Mouse (Mus musculus): Measurements from ENCODE around the gene Rps6ka2. TPM values are rescaled to one million over a fixed set of nuclear protein-coding genes. Genes with fewer than 3 reads are reported as not detected.

Gene Rps6ka2
- total and polyA plus RNA-seq, 2 experiments from 2014 or later: 13.6 to 37.4 TPM

DNA sequence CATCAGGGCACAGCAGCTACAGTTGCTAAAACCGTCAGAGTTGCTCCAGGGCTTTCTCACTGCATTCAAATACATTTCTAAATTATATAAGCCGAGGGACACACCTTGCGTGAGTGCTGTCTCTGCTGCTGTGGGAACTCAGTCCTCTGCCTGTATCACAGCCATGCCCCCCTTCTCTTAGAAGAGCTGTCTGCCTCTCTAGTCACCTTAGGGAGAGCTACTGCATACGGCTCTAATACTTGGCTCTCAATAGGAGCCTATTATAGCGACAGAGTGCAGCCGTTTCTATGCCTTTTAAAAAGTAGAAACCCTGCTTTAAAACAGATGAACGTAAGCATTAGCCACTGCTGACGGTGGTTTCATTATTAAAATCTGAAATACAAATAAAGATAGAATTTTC is 61.9 kb downstream of the Rps6ka2 start:
- H3K36me3 ChIP-seq (replicated peaks; ENCODE audit: control insufficient read depth, insufficient read depth, low read length): no peaks in the 10 kb centered on the region; the same call in 1 of the 2 replicates
- H3K27ac ChIP-seq (ENCODE audit: low read depth): no peak overlapping the region
- H3K9ac ChIP-seq (replicated peaks; ENCODE audit: low read depth, low read length): no peak overlapping the region
- no peak overlapping the region for H3K4me3 ChIP-seq (ENCODE audit: low read depth, low read length)
- no peak for ATAC-seq (ENCODE audit: insufficient read depth, low read depth)
- no peak for TF ChIP-seq CTCF (IDR thresholded peaks at IDR 0.05; ENCODE audit: low read depth)
- no peak for TF ChIP-seq EP300 (IDR thresholded peaks at IDR 0.05; ENCODE audit: low read depth)
- no peak for DNase-seq (ENCODE audit: low spot score)
- H3K27me3 ChIP-seq (ENCODE audit: control insufficient read depth, insufficient read depth, low read length): no peaks in the 10 kb centered on the region
- 80% methylated on average over 8 of the region's 8 CpGs for WGBS
- H3K4me1 ChIP-seq (ENCODE audit: control insufficient read depth, insufficient read depth): 0 out of 2 replicates have a peak, but pooled peaks cover 9% of the 10 kb centered on the region
- H3K4me2 ChIP-seq (ENCODE audit: low read depth, low read length): no peak overlapping the region
- no peaks in the 10 kb centered on the region for H3K9me3 ChIP-seq (replicated peaks; ENCODE audit: control insufficient read depth, low read length)

DNA sequence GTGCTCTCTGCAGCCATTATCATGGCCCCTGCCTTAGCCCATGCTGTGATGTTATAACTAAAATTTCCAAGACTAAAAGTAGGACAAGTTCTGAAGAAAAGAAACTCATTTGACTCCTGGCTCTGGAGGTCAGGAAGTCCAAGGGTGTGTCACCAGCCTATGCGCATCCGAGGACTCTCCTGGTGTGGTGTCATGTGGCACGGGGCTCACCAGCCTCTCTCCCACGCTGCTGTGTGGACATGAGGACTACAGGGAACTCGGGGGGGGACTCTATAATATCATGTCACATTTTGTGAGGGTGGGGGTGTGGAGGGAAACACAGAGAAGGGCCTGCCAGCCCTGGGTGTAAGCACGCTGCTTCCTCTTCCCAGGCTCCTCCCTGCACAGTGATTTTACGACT is 62.5 kb downstream of the Rps6ka2 start:
- DNase-seq (ENCODE audit: low spot score): no peak
- no peak overlapping the region for H3K27ac ChIP-seq (ENCODE audit: low read depth)
- H3K9ac ChIP-seq (replicated peaks; ENCODE audit: low read depth, low read length): no peak overlapping the region
- no peaks in the 10 kb centered on the region; the same call in 1 of the 2 replicates for H3K36me3 ChIP-seq (replicated peaks; ENCODE audit: control insufficient read depth, insufficient read depth, low read length)
- no peak overlapping the region for H3K4me3 ChIP-seq (ENCODE audit: low read depth, low read length)
- H3K4me2 ChIP-seq (ENCODE audit: low read depth, low read length): no peak overlapping the region
- WGBS: 70% methylated on average over 7 of the region's 7 CpGs
- H3K27me3 ChIP-seq (ENCODE audit: control insufficient read depth, insufficient read depth, low read length): no peaks in the 10 kb centered on the region
- TF ChIP-seq EP300 (IDR thresholded peaks at IDR 0.05; ENCODE audit: low read depth) (no peak), CTCF (IDR thresholded peaks at IDR 0.05; ENCODE audit: low read depth) (no peak)
- no peak for ATAC-seq (ENCODE audit: insufficient read depth, low read depth)
- H3K9me3 ChIP-seq (replicated peaks; ENCODE audit: control insufficient read depth, low read length): no peaks in the 10 kb centered on the region
- H3K4me1 ChIP-seq (ENCODE audit: control insufficient read depth, insufficient read depth): 0 out of 2 replicates have a peak, but pooled peaks cover 5% of the 10 kb centered on the region

GRCm38 (mm10) chr17:7233197-7233596 is 63.3 kb downstream of the Rps6ka2 start:
- Histone ChIP-seq H3K9ac (replicated peaks; ENCODE audit: low read depth, low read length) (no peak overlapping the region), H3K9me3 (replicated peaks; ENCODE audit: control insufficient read depth, low read length) (no peaks in the 10 kb centered on the region), H3K4me2 (ENCODE audit: low read depth, low read length) (no peak overlapping the region), H3K27ac (ENCODE audit: low read depth) (no peak overlapping the region), H3K4me3 (ENCODE audit: low read depth, low read length) (no peak overlapping the region), H3K27me3 (ENCODE audit: control insufficient read depth, insufficient read depth, low read length) (no peaks in the 10 kb centered on the region), H3K36me3 (replicated peaks; ENCODE audit: control insufficient read depth, insufficient read depth, low read length) (no peaks in the 10 kb centered on the region; the same call in 1 of the 2 replicates), H3K4me1 (ENCODE audit: control insufficient read depth, insufficient read depth) (0 out of 2 replicates have a peak, but pooled peaks cover 5% of the 10 kb centered on the region)
- ATAC-seq (ENCODE audit: insufficient read depth, low read depth) (no peak), DNase-seq (ENCODE audit: low spot score) (no peak)
- TF ChIP-seq CTCF (IDR thresholded peaks at IDR 0.05; ENCODE audit: low read depth) (no peak), EP300 (IDR thresholded peaks at IDR 0.05; ENCODE audit: low read depth) (no peak)

DNA sequence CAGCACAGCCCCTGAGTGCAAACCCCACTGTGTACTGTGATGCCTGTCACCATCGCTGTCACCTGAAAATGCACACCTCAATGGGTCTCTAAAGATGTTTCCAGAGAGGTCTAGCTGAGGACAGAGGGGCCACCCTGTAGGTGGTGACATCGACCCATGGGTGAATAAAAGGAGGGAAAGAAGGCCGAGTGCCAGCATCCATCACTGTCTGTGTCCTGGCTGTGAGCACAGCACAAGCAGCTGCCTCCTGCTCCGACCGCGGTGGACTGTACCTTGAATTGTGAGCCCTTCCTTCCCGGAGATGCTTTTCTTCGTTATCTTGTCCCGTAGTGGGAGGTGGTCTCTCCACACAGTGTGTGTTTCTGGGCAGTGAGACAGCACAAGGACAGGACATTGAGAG is 67.8 kb downstream of the Rps6ka2 start:
- ATAC-seq (ENCODE audit: insufficient read depth, low read depth) (no peak), DNase-seq (ENCODE audit: low spot score) (no peak)
- H3K27ac ChIP-seq (ENCODE audit: low read depth): no peak overlapping the region
- H3K9me3 ChIP-seq (replicated peaks; ENCODE audit: control insufficient read depth, low read length): no peaks in the 10 kb centered on the region
- WGBS: 89% methylated on average over 9 of the region's 9 CpGs
- H3K27me3 ChIP-seq (ENCODE audit: control insufficient read depth, insufficient read depth, low read length): no peaks in the 10 kb centered on the region
- no peak overlapping the region for H3K9ac ChIP-seq (replicated peaks; ENCODE audit: low read depth, low read length)
- H3K36me3 ChIP-seq (replicated peaks; ENCODE audit: control insufficient read depth, insufficient read depth, low read length): no peaks in the 10 kb centered on the region; the same call in 1 of the 2 replicates
- H3K4me2 ChIP-seq (ENCODE audit: low read depth, low read length): no peak overlapping the region
- H3K4me1 ChIP-seq (ENCODE audit: control insufficient read depth, insufficient read depth): no peaks in the 10 kb centered on the region
- H3K4me3 ChIP-seq (ENCODE audit: low read depth, low read length): no peak overlapping the region
- TF ChIP-seq EP300 (IDR thresholded peaks at IDR 0.05; ENCODE audit: low read depth) (no peak), CTCF (IDR thresholded peaks at IDR 0.05; ENCODE audit: low read depth) (no peak)

DNA sequence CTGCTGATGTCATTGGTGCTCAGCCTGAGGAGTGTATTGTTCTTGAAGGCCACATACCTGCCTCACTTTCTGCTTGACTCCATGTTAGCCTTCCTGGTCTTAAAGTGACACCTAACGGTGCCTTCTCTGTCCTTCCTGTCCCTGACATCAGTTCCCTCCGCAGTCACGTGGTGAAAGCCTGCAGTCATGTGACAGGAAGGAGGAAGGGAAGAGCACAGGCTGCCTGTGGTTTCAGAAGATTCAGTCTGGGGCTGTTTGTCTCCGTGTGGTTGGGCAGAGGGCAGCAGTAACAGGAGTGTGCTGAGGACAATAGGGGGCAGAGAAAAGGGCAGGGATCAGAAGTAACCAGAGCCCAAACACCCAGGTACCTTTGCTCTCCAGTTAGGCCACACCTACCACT is 68.9 kb downstream of the Rps6ka2 start:
- no peaks in the 10 kb centered on the region for H3K9me3 ChIP-seq (replicated peaks; ENCODE audit: control insufficient read depth, low read length)
- H3K4me1 ChIP-seq (ENCODE audit: control insufficient read depth, insufficient read depth): no peaks in the 10 kb centered on the region
- DNase-seq (ENCODE audit: low spot score) (no peak), ATAC-seq (ENCODE audit: insufficient read depth, low read depth) (no peak)
- no peaks in the 10 kb centered on the region; the same call in 1 of the 2 replicates for H3K36me3 ChIP-seq (replicated peaks; ENCODE audit: control insufficient read depth, insufficient read depth, low read length)
- 63% methylated on average over 4 of the region's 4 CpGs for WGBS
- H3K9ac ChIP-seq (replicated peaks; ENCODE audit: low read depth, low read length): no peak overlapping the region
- no peak overlapping the region for H3K4me3 ChIP-seq (ENCODE audit: low read depth, low read length)
- H3K27me3 ChIP-seq (ENCODE audit: control insufficient read depth, insufficient read depth, low read length): no peaks in the 10 kb centered on the region
- no peak overlapping the region for H3K27ac ChIP-seq (ENCODE audit: low read depth)
- no peak for TF ChIP-seq EP300 (IDR thresholded peaks at IDR 0.05; ENCODE audit: low read depth)
- TF ChIP-seq CTCF (IDR thresholded peaks at IDR 0.05; ENCODE audit: low read depth): no peak
- no peak overlapping the region for H3K4me2 ChIP-seq (ENCODE audit: low read depth, low read length)

- DNase-seq (ENCODE audit: low spot score) (no peak), ATAC-seq (ENCODE audit: insufficient read depth, low read depth) (no peak)
- Histone ChIP-seq H3K27me3 (ENCODE audit: control insufficient read depth, insufficient read depth, low read length) (no peaks in the 10 kb centered on the region), H3K9me3 (replicated peaks; ENCODE audit: control insufficient read depth, low read length) (no peaks in the 10 kb centered on the region), H3K27ac (ENCODE audit: low read depth) (no peak overlapping the region), H3K4me1 (ENCODE audit: control insufficient read depth, insufficient read depth) (no peaks in the 10 kb centered on the region), H3K4me3 (ENCODE audit: low read depth, low read length) (no peak overlapping the region), H3K9ac (replicated peaks; ENCODE audit: low read depth, low read length) (no peak overlapping the region), H3K36me3 (replicated peaks; ENCODE audit: control insufficient read depth, insufficient read depth, low read length) (no peaks in the 10 kb centered on the region; the same call in 1 of the 2 replicates), H3K4me2 (ENCODE audit: low read depth, low read length) (no peak overlapping the region)
- no peak for TF ChIP-seq CTCF (IDR thresholded peaks at IDR 0.05; ENCODE audit: low read depth)
- no peak for TF ChIP-seq EP300 (IDR thresholded peaks at IDR 0.05; ENCODE audit: low read depth)
- WGBS: 83% methylated on average over 4 of the region's 4 CpGs
Measured at GRCm38 (mm10) chr17:7240526-7240925, 70.6 kb downstream of the Rps6ka2 start.

Measured in heart, postnatal 0 days (tissue).